Mouse (Mus musculus): ENCODE measurements around the gene Smg1. TPM values are rescaled to one million over a fixed set of nuclear protein-coding genes. Genes with fewer than 3 reads are reported as not detected.

Gene Smg1
- total and polyA plus RNA-seq, 3 experiments: 16.1 to 35.0 (median 29.2) TPM

GRCm38 (mm10) chr7:118116787-118117538 lies 126.5 kb downstream of the Smg1 start:
- TF ChIP-seq CHD2 (IDR thresholded peaks at IDR 0.05; ENCODE audit: low read length) (0 out of 2 replicates have a peak, but pooled peaks have one; percentile 6), POLR2A (IDR thresholded peaks at IDR 0.05; ENCODE audit: low read depth, low read length) (no peak), UBTF (IDR thresholded peaks at IDR 0.05; ENCODE audit: low read depth, low read length) (no peak), SMC3 (IDR thresholded peaks at IDR 0.05; ENCODE audit: low read depth, low read length) (no peak), ZKSCAN1 (IDR thresholded peaks at IDR 0.05; ENCODE audit: borderline replicate concordance, low read depth, low read length) (peak; percentile 78), BHLHE40 (IDR thresholded peaks at IDR 0.05; ENCODE audit: low read depth, low read length) (no peak), MXI1 (IDR thresholded peaks at IDR 0.05; ENCODE audit: low read depth, low read length) (0 out of 2 replicates have a peak, but pooled peaks have one; percentile 3), CHD1 (IDR thresholded peaks at IDR 0.05; ENCODE audit: low read depth, low read length) (0 out of 2 replicates have a peak, but pooled peaks have one; percentile 30)
- in situ Hi-C loops (cut with MboI; ENCODE audit: low pct_ligation_motif_present, low pct_unique_long_range_greater_than_20kb, low sequenced_read_pairs) (loop anchor here (25.0 kb wide), 2 partner anchors 630 to 705 kb away; no protein-coding TSS in a partner anchor), dilution Hi-C loops (cut with MboI; ENCODE audit: extremely low pct_ligation_motif_present, extremely low pct_unique_long_range_greater_than_20kb, low sequenced_read_pairs) (no loop called here)
- no peaks in the 10 kb centered on the region for H3K27me3 ChIP-seq (replicated peaks)
- H3K4me2 ChIP-seq (ENCODE audit: insufficient read depth, low read depth, poor library complexity, severe bottlenecking): peak overlapping the region; percentile 90
- peaks cover 10 to 48% of the 10 kb centered on the region in 2 experiments; a peak in 3 of 4 replicates for H3K4me1 ChIP-seq (ENCODE audit: control insufficient read depth in 1 of 2, insufficient read depth in 2 of 2)
- DNase-seq (ENCODE audit: extremely low read depth): no peak
- no peaks in the 10 kb centered on the region for H3K9me3 ChIP-seq (replicated peaks; ENCODE audit: low read length)
- peaks cover 43% of the 10 kb centered on the region for H3K79me2 ChIP-seq (replicated peaks; ENCODE audit: control insufficient read depth, extremely low read depth, insufficient read depth, poor library complexity, severe bottlenecking)
- peak overlapping the region; percentile 89 for H3K9ac ChIP-seq (ENCODE audit: insufficient read depth, low read depth)
- H3K4me3 ChIP-seq (replicated peaks in 1 of 3; ENCODE audit: low read depth in 2 of 3, low read length in 2 of 3, poor library complexity in 1 of 3): peak overlapping the region in 1 of 3 experiments; percentile 70
- peak overlapping the region; percentile 64 for H3K27ac ChIP-seq (ENCODE audit: insufficient read depth, low read depth)
- H3K36me3 ChIP-seq (replicated peaks in 1 of 2; ENCODE audit: control insufficient read depth in 1 of 2, insufficient read depth in 1 of 2, low read length in 1 of 2): peaks cover 52 to 71% of the 10 kb centered on the region in 2 experiments

GRCm38 (mm10) chr7:118115877-118116568 lies 127.4 kb downstream of the Smg1 start, which contains the start of gene Rps15a:
TSS of gene Rps15a (minus strand) at chr7:118116188.
- dilution Hi-C loops (cut with MboI; ENCODE audit: extremely low pct_ligation_motif_present, extremely low pct_unique_long_range_greater_than_20kb, low sequenced_read_pairs) (no loop called here), in situ Hi-C loops (cut with MboI; ENCODE audit: low pct_ligation_motif_present, low pct_unique_long_range_greater_than_20kb, low sequenced_read_pairs) (loop anchor here (25.0 kb wide), 2 partner anchors 629 to 704 kb away; no protein-coding TSS in a partner anchor)
- H3K9me3 ChIP-seq (replicated peaks; ENCODE audit: low read length): no peaks in the 10 kb centered on the region
- peaks cover 49% of the 10 kb centered on the region for H3K79me2 ChIP-seq (replicated peaks; ENCODE audit: control insufficient read depth, extremely low read depth, insufficient read depth, poor library complexity, severe bottlenecking)
- peak within 1 kb of the TSS; percentile 89 for H3K9ac ChIP-seq (ENCODE audit: insufficient read depth, low read depth)
- peak within 1 kb of the TSS; percentile 83 to 90 (median 85) for H3K4me3 ChIP-seq (replicated peaks in 1 of 3; ENCODE audit: low read depth in 2 of 3, low read length in 2 of 3, poor library complexity in 1 of 3)
- peak within 1 kb of the TSS; percentile 97 for H3K4me2 ChIP-seq (ENCODE audit: insufficient read depth, low read depth, poor library complexity, severe bottlenecking)
- no peaks in the 10 kb centered on the region for H3K27me3 ChIP-seq (replicated peaks)
- peaks cover 11 to 55% of the 10 kb centered on the region in 2 experiments for H3K4me1 ChIP-seq (ENCODE audit: control insufficient read depth in 1 of 2, insufficient read depth in 2 of 2)
- peak; percentile 98 for DNase-seq (ENCODE audit: extremely low read depth)
- H3K36me3 ChIP-seq (replicated peaks in 1 of 2; ENCODE audit: control insufficient read depth in 1 of 2, insufficient read depth in 1 of 2, low read length in 1 of 2): peaks cover 58 to 76% of the 10 kb centered on the region in 2 experiments
- peak within 1 kb of the TSS; percentile 85 for H3K27ac ChIP-seq (ENCODE audit: insufficient read depth, low read depth)
- TF ChIP-seq CHD1 (IDR thresholded peaks at IDR 0.05; ENCODE audit: low read depth, low read length) (no peak), MYC (IDR thresholded peaks at IDR 0.05; ENCODE audit: low read depth, low read length) (peak; percentile 99), MAX (IDR thresholded peaks at IDR 0.05; ENCODE audit: low read length) (peak; percentile 96; the same call in 1 of the 2 replicates), UBTF (IDR thresholded peaks at IDR 0.05; ENCODE audit: low read depth, low read length) (peak; percentile 52; the same call in 1 of the 2 replicates), PAX5 (IDR thresholded peaks at IDR 0.05; ENCODE audit: low read length) (no peak), JUND (conservative IDR thresholded peaks at IDR 0.05; ENCODE audit: low read depth, low read length) (no peak), CHD2 (IDR thresholded peaks at IDR 0.05; ENCODE audit: low read length) (peak; percentile 100), ELF1 (IDR thresholded peaks at IDR 0.05; ENCODE audit: low read depth, low read length) (peak; percentile 74), IRF4 (IDR thresholded peaks at IDR 0.05; ENCODE audit: low read depth, low read length) (no peak; the same call in none of the 2 replicates), E2F4 (IDR thresholded peaks at IDR 0.05; ENCODE audit: insufficient replicate concordance, low read depth, low read length) (no peak), MXI1 (IDR thresholded peaks at IDR 0.05; ENCODE audit: low read depth, low read length) (peak; percentile 92), SMC3 (IDR thresholded peaks at IDR 0.05; ENCODE audit: low read depth, low read length) (no peak), ZNF384 (IDR thresholded peaks at IDR 0.05; ENCODE audit: low read depth, low read length) (peak; percentile 99), MEF2A (IDR thresholded peaks at IDR 0.05; ENCODE audit: borderline replicate concordance, low read depth, low read length) (peak; percentile 39), EP300 (IDR thresholded peaks at IDR 0.05; ENCODE audit: low read length) (no peak), TCF12 (IDR thresholded peaks at IDR 0.05; ENCODE audit: low read depth, low read length) (peak; percentile 97), MAZ (IDR thresholded peaks at IDR 0.05; ENCODE audit: low read depth, low read length) (peak; percentile 87), ZMIZ1 (IDR thresholded peaks at IDR 0.05; ENCODE audit: low read depth, low read length) (peak; percentile 97), POLR2A (IDR thresholded peaks at IDR 0.05; ENCODE audit: low read depth, low read length) (peak; percentile 99), SIN3A (IDR thresholded peaks at IDR 0.05; ENCODE audit: low read length) (peak; percentile 63), TBP (conservative IDR thresholded peaks at IDR 0.05; ENCODE audit: low read depth, low read length) (peak; percentile 98), KAT2A (IDR thresholded peaks at IDR 0.05; ENCODE audit: insufficient replicate concordance, low read length) (peak; percentile 93), NRF1 (IDR thresholded peaks at IDR 0.05; ENCODE audit: low read depth, low read length) (peak; percentile 60), JUN (IDR thresholded peaks at IDR 0.05; ENCODE audit: insufficient read depth, low read depth, low read length) (no peak), MAFK (IDR thresholded peaks at IDR 0.05; ENCODE audit: insufficient replicate concordance, low read length) (no peak), POLR2AphosphoS2 (IDR thresholded peaks at IDR 0.05; ENCODE audit: low read depth, low read length) (peak; percentile 97)
